Mouse (Mus musculus) cerebral cortex, adult 2 months (tissue): ENCODE data around the gene Ttc4.

Experiments used
- WGBS: fragments of 180-500 bp; shearing (Covaris S2); methylation state at CpG from one replicate; pipeline ENCODE4 v1.1.7; 2018; 5-methylcytosine and 5-hydroxymethylcytosine counted together

Ttc4 gene

DNA sequence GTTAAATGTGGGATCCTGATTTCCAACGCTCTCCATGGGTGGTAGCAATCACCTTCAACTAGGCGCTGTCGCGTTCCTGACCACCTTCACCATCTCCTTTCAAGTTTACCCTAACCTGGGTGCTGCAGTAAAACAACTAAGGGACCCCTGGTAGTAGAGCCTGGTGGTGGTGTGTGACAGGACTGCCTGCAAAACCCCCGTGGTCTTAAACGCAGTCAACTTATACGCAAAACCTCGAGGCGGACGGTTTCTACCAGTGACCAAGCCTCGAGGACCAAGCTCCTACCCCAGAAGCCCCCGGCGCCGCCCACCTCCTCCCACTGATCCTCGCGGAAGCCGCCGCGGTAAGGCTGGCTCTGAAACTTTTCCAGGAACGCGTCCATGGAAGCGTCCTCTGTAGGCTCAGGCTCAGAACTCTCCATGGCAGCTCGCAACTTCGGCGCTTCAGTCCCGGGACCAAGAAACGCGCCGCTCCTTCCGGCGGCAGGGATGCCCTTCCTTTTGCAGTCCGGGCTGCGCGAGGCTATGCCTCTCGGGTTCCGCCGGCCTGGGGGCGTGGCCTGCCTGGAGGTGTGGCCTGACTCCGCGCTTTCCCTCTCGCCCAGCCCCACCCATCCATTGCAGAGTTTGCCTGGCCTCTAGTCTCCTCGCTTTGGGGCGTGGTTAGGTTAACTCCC lies at the start of gene Ttc4:
Ttc4 (minus strand) TSS at position 503 of the 677 bp plus-strand sequence.
- WGBS, result under 1% methylated on average over 43 of the region's 43 CpGs

DNA sequence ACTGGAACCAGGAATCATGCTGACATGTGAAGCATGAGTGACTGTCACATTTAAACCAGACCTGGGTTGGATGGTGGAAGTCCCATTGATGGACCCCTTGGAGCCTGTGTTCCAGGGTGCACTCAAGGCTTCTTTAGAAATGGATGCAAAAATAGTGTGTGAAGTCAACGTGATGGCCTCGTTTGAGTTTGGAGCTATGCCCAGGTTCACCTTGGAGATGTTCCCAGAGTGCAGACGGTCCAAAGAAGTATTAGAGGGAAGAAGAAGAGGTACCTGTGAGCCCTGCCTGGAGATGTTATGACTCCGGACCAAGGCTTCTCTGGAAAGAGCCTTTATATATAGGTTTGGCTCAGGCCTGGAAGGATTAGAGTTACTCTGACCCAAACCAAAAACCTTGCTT lies 41.9 kb upstream of the Ttc4 start:
- 53% methylated on average over 4 of the region's 4 CpGs for WGBS

DNA sequence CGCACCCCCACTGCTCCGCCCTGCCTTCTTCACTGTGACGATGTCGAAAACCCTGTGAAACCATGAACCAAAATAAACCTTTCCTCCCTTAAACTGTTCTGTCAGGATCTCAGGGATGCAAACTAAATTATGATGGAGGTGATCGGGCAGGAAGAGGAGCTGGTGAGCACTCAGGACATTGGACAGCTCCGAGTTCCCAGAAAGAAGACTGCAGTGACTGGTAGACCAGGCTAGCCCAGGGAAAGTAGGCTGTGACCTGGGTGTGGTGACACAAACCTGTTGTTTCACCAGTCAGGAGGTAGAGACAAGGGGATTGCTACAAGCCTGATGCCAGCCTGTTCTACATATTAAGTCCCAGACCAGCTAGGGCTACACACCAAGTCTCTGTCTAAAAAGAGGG lies 34.9 kb upstream of the Ttc4 start:
- WGBS, result 90% methylated on average over 6 of the region's 6 CpGs

DNA sequence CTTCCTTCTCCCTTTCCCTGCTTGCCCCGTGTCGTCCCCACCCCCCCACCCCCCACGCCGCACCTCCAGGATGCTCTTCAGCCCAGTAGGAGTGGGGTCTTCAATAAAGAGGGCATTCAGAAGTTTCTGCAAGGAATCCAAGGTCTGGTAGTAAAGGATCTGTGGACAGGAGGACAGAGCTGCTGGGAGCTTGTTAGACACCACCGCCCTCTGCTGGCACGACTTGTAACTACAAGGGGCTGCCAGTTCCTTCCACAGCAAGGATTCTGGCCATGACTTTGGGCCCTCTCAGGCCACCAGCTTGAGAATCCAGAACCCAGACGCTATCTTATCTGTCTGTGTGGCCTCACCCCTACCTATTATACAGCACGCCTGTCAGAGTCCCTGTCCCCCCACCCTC lies 29.7 kb upstream of the Ttc4 start:
- 3% methylated on average over 8 of the region's 8 CpGs for WGBS

- 38% methylated on average over 5 of the region's 5 CpGs for WGBS
Observed at GRCm38 (mm10) chr4:106707957-106708356, 29.2 kb upstream of the Ttc4 start.

- 38% methylated on average over 8 of the region's 8 CpGs for WGBS
Observed at GRCm38 (mm10) chr4:106705096-106705665, 26.4 kb upstream of the Ttc4 start.

DNA sequence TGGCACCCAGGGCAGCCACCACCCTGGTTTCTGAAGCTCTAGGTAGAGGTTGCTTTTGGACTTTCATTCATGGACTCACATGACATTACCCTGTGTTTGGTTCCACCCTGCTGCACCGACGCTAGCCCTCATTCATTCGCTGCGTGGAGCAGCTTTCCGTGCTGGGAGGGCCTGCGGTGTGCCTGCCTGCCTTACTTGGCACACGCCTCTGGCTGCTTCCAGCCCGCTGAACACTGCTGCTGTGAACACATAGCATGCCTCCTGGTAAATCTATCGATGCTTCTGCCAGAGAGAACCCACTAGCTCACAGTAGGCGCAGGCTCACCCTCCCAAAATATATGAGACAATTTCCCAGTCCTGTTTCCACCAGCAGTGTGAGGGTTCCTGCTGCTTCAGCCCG lies 25.7 kb upstream of the Ttc4 start:
- 25% methylated on average over 11 of the region's 11 CpGs for WGBS

DNA sequence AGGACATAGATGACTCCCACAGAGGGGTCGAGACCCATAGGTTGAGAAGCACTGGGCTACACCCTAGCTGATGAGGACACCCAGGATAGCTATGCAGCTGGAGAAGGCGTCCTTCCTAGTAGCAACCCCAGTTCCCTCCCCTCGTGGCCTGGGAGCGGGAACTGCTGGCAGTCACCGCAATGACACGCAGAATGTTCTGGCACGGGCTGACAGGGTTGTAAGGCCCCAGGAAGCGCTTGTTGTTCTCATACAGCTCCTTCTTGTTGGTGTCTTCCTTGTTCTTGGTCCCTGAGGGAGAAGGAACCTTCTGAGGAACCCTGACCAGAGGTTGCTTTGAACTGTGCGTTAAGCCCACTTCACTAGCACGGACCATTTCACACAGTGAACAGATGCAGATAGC lies 25.2 kb upstream of the Ttc4 start:
- 62% methylated on average over 10 of the region's 10 CpGs for WGBS

- WGBS, result 27% methylated on average over 4 of the region's 4 CpGs
Observed at GRCm38 (mm10) chr4:106700798-106701197, 22.1 kb upstream of the Ttc4 start.

- 15% methylated on average over 9 of the region's 9 CpGs for WGBS
Observed at GRCm38 (mm10) chr4:106699989-106700388, 21.2 kb upstream of the Ttc4 start.

GRCm38 (mm10) chr4:106693841-106694430 lies 15.2 kb upstream of the Ttc4 start:
- WGBS, result 87% methylated on average over 15 of the region's 15 CpGs

DNA sequence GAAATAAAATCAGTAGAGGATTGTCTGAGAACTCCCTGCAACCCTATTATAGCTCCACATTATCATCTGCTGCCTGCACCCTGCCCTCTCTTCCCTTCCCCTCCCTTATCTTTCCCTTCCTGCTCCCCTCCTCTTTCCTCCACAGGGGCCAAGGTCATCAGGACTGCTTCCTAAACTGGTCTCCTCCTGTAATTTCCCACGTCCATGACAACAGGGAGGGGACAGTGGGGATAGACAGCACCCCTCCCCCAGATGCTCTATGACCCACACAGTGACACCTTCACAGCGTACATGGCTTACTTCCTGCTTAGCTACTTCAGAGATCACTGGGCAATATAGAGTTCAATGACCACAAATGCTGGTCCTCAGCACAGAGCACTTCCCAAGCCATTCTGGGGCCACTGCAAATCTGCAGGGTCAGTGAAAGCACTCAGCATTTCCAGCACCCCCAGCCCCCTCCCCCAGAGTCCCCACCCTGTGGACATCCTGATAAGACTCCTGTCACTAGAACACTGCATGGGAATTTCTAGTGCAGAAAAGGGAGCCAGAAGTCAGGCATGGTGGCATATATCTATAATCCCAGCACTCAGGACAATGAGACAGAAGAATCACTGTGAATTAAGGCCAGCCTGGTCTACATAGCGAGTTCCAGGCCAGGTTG lies 10.0 kb upstream of the Ttc4 start:
- 65% methylated on average over 3 of the region's 3 CpGs for WGBS

- 52% methylated on average over 2 of the region's 2 CpGs for WGBS
Observed at GRCm38 (mm10) chr4:106680955-106681354, 2.2 kb upstream of the Ttc4 start.

DNA sequence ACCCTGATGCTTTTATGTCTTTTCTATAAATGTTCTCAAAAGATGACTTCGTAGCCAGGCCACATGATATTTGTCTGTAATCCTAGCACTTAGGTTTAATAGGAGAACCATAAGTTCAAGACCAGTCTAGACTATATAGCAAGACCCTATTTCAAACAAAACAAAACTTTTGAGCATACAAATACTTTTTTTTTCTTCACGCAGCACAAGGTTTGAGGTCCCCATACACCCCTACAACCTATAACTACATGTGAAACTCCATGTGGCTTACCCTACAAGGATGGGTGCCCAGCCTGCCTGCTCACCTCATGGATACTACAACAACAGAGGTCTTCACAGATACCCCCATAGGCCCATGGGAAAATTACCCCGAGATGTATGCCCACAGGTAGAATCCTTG lies 408 bp upstream of the Ttc4 start:
- WGBS, result 50% methylated on average over 3 of the region's 3 CpGs

DNA sequence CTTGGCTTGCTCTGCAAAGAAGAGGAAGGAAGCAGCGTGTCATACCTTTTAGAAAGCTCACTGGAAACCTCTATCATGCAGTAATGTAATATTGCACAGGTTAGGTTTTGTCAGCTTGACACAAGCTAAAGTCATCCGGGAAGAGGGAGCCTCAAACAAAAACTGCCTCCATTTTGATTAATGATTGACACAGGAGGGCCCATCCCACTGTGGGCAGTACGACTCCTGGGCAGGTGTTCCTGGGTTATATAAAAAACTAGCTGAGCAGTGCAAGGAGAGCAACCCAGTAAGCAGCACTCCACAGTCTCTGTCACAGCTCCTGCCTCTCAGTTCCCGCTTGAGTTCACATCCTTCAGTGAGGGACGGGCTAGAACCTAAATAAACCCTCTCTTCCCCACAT lies 2.0 kb downstream of the Ttc4 start:
- WGBS, result 91% methylated on average over 5 of the region's 5 CpGs

DNA sequence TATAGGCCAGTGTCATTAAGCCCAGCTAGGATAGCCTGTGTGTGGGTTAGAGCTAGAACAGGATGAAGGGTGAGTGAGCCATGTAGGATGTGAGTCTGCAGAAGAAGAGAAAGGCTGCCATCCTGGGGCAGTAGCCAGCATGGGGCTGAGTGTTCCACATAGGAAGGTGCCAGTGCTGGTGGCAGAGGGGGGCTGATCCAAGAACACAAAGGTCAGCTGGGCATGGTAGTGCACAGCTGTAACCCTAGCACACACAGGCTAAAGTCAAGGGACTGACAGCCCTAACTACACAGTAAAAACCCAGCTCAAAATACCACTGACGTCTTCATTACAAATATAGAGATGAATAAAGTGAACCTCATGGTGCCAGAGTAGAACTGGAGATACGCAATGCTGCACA lies 12.2 kb downstream of the Ttc4 start:
- WGBS, result 73% methylated on average over 2 of the region's 2 CpGs

- 84% methylated on average over 10 of the region's 10 CpGs for WGBS
Observed at GRCm38 (mm10) chr4:106665673-106666072, 13.1 kb downstream of the Ttc4 start.

DNA sequence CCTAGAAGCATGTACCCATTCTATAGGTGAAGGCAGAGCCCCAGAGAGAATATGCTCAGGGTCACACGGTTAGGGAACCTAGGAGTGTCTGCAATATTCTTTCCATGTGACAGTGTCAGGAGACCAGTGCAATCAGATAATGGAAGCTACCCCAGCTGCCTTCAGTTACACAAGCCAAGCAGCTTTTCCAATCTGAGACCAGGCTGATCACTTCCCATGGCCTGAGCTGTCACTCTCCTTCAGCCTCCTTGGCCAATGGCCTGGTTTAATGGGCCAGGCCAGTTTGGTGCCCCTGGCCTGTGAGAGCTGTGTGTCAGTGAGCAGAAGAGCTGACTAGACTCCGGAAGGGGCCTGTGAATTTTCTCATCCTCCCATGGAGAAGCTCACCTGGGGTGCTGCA lies 13.5 kb downstream of the Ttc4 start:
- WGBS, result 94% methylated on average over 2 of the region's 2 CpGs

DNA sequence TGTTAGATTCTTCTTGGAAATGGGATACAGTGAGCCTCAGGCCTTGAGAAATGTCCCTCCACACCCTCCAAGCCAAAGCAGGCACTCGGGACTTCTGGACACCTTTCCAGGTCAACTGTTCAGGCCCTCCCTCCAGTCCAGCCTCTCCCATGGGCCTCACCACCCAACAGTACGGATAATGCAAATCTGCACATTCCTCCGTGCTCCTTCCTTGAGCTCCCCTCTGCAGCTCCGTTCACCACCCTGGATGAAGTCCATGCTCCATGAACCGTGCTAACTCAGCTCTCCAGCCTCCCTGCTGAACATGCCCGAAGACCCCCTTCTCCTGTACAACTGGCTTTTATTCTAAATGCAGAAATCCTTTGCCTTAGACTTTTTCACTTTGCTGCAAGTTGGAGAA lies 14.0 kb downstream of the Ttc4 start:
- WGBS, result 91% methylated on average over 6 of the region's 6 CpGs

DNA sequence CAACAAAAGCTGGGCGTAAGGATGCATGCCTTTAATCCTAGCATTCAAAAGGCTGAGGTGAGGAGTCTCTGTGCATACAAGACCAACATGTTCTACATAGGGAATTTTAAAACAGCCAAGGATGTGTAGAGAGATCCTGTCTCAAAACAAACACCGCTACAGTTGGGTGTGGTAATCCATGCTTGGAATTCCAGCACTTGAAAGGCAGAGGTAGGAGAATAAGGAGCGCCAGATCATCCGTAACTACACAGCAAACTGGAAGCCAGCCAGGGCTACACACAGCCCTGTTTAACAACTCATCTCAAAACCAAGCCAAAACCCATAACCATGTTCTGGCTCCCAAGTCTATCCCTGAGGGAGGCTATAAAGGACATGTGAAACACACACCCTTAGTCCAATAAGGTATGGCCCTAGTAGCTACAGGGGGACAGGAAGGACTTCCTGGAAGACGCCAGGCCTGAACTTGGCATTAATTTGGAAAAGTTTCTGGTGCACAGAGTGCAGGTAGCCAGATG lies 14.7 kb downstream of the Ttc4 start:
- WGBS, result 83% methylated on average over 5 of the region's 5 CpGs

DNA sequence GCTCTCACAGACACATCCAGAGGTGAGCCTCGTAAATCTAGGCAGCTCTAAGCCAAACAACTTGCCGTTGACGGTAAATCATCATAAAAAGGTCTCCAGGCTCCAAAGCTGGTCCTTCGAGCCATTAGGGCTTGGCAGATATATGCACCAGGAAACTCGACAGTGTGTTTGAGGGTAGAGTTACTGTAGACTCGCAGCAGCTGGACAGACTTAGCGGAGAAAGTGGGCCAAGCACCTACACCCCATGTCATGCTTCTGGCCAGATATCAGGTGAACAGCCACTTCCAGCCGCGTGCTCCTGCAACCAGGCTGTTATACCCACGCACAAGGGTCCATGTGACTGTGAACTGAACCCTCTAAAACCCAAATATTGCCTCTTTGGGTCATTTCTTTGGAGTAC lies 23.1 kb downstream of the Ttc4 start:
- 91% methylated on average over 10 of the region's 10 CpGs for WGBS

DNA sequence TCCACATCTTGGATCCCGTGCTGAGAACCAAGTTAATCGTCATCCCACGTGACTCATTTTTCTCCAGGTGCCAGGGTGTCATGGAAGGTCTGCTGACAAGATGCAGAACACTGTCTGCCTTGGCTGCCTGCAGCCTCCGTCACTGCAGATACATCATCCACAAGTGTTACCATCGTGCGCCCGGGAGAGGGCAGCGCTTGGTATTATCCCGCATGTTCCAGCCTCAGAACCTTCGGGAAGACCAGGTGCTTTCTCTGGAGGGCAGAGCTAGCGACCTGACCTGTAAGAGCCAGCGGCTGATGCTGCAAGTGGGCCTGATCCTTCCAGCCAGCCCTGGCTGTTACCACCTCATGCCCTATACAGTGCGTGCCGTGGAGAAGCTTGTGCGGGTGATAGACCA lies 25.7 kb downstream of the Ttc4 start:
- WGBS, result 95% methylated on average over 15 of the region's 15 CpGs

- WGBS, result 93% methylated on average over 3 of the region's 3 CpGs
Observed at GRCm38 (mm10) chr4:106652546-106652945, 26.2 kb downstream of the Ttc4 start.
